Mouse (Mus musculus): Measurements from ENCODE around the gene Coq9.

Gene Coq9

DNA sequence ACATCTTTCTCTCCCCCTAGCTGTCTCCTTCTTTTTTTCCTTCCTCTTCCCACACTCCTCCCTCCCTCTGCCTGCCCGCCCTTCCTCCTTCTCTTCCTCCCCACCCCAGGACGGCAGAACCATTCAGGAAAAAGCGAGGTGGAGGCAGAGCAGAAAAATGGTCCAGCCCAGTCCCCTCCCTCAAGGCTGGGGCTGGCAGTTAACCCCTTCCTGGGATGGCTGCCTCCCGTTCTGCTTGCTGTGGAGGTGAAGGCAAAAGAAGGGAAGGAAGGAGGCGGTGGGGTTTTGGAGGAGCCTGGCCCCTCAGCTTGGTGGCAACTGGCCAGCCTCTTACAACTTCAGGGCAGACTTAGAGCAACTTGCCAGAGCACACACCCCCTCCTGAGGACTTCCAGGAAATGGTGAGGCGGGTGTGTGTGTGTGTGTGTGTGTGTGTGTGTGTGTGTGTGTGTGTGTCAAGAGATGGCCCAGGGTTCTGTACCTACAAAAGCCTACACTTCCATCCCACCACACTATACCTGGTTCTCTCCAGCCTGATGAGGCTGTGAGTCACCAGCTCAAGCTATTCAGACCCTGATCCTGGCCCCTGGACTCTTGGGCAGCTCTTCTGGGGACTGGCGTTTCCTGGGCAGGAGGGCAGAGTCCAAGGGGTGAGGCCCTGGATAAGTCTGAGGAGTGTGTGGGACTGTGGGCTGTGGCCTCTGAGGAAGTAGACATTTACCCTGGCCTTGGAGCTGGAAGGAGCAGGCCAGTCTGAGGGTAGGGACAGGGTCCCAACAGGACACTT lies 33.2 kb downstream of the Coq9 start:
- peak; percentile 89 for DNase-seq

DNA sequence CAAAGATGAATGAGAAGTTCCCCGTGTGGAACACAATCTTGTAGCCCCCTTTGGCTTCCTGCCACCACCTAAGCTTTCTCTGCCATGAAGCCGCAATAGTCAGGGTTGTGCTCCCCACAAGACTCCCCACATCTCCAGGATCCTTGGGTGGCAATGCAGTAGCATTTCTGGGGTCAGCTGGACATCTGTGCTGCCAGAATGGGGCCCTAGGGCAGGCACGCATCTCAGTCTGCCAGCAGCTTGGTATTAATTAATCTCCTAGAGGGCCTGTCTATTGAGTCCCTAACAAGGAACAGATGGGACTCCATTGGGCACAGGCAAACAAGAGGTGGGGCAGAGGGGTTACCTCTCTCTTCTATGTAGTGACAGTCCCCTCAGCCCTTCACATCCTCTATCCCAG lies 34.0 kb downstream of the Coq9 start:
- peak; percentile 63 for DNase-seq

DNA sequence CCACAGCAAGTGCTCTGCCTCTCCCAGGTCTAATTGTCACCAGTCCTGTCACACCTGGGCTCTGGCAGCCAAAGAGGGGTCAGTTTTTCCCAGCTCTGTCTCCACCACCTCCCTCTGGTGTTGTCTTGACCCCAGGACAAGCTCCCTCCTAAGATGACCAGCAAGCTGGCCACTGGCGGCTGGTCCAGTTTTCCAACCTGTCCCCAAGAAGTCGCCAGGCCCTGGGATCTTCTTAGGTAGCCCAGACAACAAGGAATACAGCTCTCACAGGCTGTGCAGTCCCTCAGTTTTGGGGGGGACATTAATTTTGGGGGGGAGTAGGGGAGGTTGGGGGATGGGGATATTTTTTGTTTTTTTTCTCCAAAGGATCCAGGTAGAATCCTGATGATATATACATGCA lies 34.5 kb downstream of the Coq9 start:
- no peak for DNase-seq

- peak; percentile 74 for DNase-seq
Observed at GRCm38 (mm10) chr8:94874358-94874757, 36.2 kb downstream of the Coq9 start.

DNA sequence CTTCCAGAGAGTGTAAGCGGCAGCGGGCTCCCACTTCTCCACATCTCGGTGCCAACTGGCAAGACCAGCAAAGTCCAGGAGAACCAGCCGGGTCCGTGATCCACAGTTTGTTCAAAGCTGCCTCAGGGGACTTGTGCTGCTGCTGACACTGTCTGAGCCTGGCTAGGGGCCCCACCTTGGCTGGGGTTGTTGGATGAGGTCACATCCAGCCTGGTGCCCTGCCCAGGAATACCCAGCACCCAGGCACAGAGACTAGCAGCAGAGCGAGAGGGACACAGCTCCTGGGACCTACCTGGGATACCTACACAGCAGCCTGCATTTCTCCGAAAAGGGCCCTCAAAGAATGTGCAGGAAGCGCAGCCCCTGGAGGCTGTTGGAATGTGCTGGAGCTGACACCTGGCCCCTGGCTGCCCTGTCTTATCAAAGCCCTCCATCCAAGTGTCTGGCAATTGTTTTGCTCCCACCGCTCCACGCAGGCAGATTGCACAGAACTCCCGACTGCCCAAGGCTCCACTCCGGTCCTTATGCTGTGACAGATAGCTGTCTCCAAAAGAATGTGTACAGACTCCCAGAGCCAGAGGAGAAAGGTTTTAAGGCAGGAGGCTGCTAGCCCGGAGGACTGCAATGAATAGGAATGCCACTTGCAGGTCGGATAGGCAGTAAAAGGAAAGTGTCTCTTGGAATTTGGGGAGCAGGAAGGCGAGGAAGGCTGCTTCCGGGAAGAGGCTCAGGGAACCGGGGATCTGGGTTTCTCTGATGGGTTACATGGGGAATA lies 37.2 kb downstream of the Coq9 start:
- DNase-seq = no peak

DNA sequence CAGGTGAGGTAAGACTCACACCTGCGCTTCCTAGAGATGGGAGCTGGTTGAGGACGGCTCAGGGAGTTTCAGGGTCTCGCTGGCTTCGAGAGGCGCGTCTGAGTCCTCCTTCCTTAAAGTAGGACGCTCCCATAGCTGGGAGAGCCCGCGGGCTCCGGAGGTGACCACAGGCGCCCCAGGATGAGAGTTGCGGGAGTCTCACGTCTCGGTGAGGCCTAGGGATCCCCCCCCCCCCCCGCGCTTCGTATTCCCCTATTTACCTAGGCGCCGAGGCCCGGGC lies 37.7 kb downstream of the Coq9 start:
- no peak for DNase-seq

DNA sequence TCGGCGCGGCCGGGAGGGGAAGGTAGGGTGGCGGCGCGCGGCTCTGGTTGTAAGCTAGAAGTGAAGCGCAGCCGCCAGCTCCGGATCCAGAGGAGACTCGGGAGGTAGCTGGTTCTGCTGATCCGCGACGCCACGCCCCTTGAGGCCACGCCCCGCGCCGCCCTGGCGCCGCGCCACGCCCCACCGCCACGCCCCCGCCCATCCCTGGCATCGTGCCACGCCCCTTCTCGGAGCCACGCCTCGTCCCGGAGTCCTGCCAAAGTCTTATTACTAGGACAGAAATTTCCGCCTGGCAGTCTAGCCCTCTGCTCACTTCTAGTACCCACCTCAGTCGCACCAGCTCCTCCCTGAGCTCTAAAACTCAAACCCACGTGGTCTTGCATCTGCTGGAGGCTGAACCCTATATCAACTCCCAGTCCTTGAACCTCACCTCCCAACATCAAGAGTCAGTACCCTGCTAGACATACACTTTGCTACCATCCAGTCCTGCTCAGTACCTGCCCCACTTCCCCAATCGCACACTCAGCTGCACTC lies 38.1 kb downstream of the Coq9 start, which contains the start of gene Dok4:
Gene Dok4, minus strand, starts transcription at position 134 of the 534 bp plus-strand sequence.
- peak; percentile 89 for DNase-seq

GRCm38 (mm10) chr8:94876820-94877219 lies 38.7 kb downstream of the Coq9 start:
- DNase-seq = no peak

DNA sequence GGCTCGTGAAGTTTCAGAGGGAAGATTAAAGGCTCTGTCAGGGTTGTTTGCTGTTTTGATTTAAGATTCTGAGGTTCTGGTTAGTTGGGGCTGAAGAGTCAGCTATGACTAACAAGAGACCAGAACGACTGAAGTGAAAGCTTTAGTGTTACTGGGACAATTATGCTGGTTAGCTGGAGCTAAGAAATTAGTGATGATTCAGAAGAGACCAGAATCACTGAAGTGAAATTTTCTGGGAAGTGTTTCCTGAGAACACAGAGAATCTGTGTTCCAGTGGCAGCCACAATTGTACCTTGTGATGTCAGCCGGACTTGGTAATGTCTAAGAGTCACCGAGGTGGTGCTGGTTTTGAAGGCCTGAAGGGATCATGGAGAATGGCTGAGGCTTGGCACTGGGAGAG lies 42.6 kb downstream of the Coq9 start:
- DNase-seq = no peak

- no peak for DNase-seq
Observed at GRCm38 (mm10) chr8:94888383-94889036, 50.4 kb downstream of the Coq9 start.

GRCm38 (mm10) chr8:94892917-94893316 lies 54.8 kb downstream of the Coq9 start:
- no peak for DNase-seq

GRCm38 (mm10) chr8:94899262-94899661 lies 61.1 kb downstream of the Coq9 start:
- DNase-seq = no peak

- DNase-seq = peak; percentile 27
Observed at GRCm38 (mm10) chr8:94900617-94901016, 62.5 kb downstream of the Coq9 start.

DNA sequence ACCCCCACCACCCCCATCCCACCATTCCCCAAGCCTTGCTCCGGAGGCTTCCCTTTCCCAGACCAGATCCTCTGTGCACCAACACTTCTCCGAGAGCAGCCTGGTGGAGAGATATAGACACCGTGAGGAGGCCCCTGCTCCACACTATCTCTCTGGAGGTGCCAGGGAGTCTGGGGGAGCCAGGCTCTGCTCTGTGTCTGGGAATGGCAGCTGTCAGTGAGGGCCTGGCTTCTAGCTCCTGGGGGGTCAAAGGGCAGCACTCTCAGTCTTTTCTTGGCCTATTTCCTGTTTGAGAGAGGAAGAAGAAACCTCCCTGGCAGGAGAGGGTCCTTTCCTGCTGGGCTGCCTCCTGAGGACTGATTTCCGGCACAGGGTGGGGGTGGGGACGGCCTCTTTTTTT lies 62.9 kb downstream of the Coq9 start:
- no peak for DNase-seq

DNA sequence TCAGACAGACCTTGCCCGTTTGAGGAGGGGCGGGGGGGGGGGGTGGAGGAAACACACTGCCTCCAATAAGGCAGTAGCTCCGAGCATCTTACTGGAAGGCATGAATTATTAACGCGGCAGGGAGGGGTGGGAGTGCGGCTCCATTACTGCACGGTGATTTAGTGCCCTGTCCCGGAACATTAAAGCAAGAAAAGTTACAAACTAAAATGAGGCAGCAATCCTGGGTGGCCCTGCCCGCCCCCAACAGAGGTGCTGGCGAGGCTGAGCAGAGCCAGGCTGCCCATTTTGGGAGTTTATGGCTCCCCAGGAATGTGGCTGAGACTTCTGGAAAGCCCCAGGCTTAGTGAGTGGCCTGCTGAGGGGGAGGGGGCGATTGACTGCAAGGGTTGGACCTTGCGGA lies 65.6 kb downstream of the Coq9 start:
- peak; percentile 59 for DNase-seq
